Mouse (Mus musculus): ENCODE measurements around the gene Zfp143.

Gene Zfp143

DNA sequence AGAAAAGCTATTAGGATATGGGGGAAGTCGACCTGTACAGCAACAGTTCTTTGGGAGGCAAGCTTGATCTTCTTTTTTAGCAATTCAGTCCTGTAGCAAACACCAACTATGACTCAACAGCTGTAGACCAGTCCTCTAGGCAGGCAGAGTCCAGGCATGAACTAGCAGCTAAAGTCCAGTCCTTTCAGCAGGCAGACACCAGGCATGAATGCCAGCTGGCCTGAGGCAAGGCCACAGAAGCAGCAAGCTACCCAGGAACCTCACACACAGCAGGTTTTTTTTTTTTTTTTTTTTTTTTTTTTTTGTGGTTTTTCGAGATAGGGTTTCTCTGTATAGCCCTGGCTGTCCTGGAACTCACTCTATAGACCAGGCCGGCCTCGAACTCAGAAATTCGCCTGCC, 73.0 kb downstream of the Zfp143 start:
- no peak overlapping the region for H3K4me3 ChIP-seq (replicated peaks; ENCODE audit: low read length)
- peaks cover 42% of the 10 kb centered on the region for H3K4me1 ChIP-seq (replicated peaks; ENCODE audit: low read depth, low read length)
- TF ChIP-seq CTCF (conservative IDR thresholded peaks at IDR 0.05; ENCODE audit: low read length) (no peak), NANOG (IDR thresholded peaks at IDR 0.05; ENCODE audit: borderline replicate concordance, low read length) (no peak), POU5F1 (IDR thresholded peaks at IDR 0.05; ENCODE audit: borderline replicate concordance, low read length) (no peak)
- no peaks in the 10 kb centered on the region for H3K27me3 ChIP-seq (ENCODE audit: insufficient read depth, low read length)
- peaks cover 99% of the 10 kb centered on the region for H3K36me3 ChIP-seq (ENCODE audit: insufficient read depth, low read length)
- H3K9me3 ChIP-seq (ENCODE audit: low read length) = no peaks in the 10 kb centered on the region

DNA sequence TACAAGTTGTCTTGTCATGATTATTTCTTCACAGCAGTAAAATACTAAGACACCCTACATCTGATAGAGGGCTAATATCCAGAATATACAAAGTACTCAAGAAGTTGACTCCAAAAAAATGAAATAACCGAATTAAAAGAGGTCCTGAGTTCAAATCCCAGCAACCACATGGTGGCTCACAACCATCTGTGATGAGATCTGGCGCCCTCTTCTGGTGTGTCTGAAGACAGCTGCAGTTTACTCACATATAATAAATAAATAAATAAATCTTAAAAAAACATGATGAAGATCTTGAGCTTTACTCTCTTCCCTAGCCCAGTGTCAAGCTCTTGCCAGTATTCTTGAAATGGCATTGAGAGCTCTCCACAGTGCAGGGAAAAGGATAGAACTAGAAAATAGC, 77.5 kb downstream of the Zfp143 start:
- Histone ChIP-seq H3K4me3 (replicated peaks; ENCODE audit: low read length) (no peak overlapping the region), H3K36me3 (ENCODE audit: insufficient read depth, low read length) (peaks cover 99% of the 10 kb centered on the region), H3K4me1 (replicated peaks; ENCODE audit: low read depth, low read length) (peaks cover 35% of the 10 kb centered on the region), H3K9me3 (ENCODE audit: low read length) (no peaks in the 10 kb centered on the region), H3K27me3 (ENCODE audit: insufficient read depth, low read length) (no peaks in the 10 kb centered on the region)
- no peak for TF ChIP-seq NANOG (IDR thresholded peaks at IDR 0.05; ENCODE audit: borderline replicate concordance, low read length)
- peak; percentile 29 for TF ChIP-seq CTCF (conservative IDR thresholded peaks at IDR 0.05; ENCODE audit: low read length)
- no peak for TF ChIP-seq POU5F1 (IDR thresholded peaks at IDR 0.05; ENCODE audit: borderline replicate concordance, low read length)

DNA sequence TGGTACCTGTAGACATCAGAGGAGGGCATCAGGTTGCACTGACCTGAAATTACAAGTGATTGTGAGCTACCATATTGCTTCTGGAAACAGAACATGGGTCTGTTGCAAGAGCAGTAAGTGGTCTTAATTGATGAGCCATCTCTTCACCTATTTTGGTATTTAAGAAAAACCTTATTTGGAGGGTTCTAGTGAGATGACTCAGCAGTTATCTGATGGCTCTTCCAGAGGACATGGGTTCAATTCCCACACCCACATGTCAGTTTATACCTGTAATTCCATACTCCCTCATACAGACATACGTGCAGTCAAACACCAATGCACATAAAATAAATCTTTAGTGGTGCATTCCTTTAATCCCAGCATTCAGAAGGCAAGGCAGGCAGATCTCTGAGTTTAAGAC, 82.8 kb downstream of the Zfp143 start:
- no peak for TF ChIP-seq POU5F1 (IDR thresholded peaks at IDR 0.05; ENCODE audit: borderline replicate concordance, low read length)
- no peak for TF ChIP-seq CTCF (conservative IDR thresholded peaks at IDR 0.05; ENCODE audit: low read length)
- no peak for TF ChIP-seq NANOG (IDR thresholded peaks at IDR 0.05; ENCODE audit: borderline replicate concordance, low read length)
- peaks cover 17% of the 10 kb centered on the region for H3K4me1 ChIP-seq (replicated peaks; ENCODE audit: low read depth, low read length)
- peaks cover 92% of the 10 kb centered on the region for H3K36me3 ChIP-seq (ENCODE audit: insufficient read depth, low read length)
- H3K27me3 ChIP-seq (ENCODE audit: insufficient read depth, low read length) = no peaks in the 10 kb centered on the region
- H3K9me3 ChIP-seq (ENCODE audit: low read length) = no peaks in the 10 kb centered on the region
- H3K4me3 ChIP-seq (replicated peaks; ENCODE audit: low read length) = no peak overlapping the region

All from E14TG2a.4 (cell line).